ENCODE assay signal across 8 mouse cellular contexts in genomic region chr10:13475121-13475520, GRCm38 (mm10). TPM values are rescaled to one million over a fixed set of nuclear protein-coding genes. Genes with fewer than 3 reads are reported as not detected.
DNase-seq lines count a peak whose midpoint lies in the region; ATAC-seq lines count a peak whose summit lies in the region.

No protein-coding gene starts in this region.

- H3K4me1 ChIP-seq in hindbrain, embryonic 10.5 days (replicated peaks): peaks cover 22% of the 10 kb centered on the region
- peaks cover 15% of the 10 kb centered on the region for H3K4me1 ChIP-seq in hindbrain, embryonic 12.5 days

- DNase-seq in hindbrain, embryonic 10.5 days (ENCODE audit: low spot score): no peak
- DNase-seq in R1 (ENCODE audit: low read depth, low spot score): peak; percentile 23
- DNase-seq in induced T-regulatory cell, adult 2 months (ENCODE audit: low read depth): peak; percentile 44
- DNase-seq in retina, embryonic 14.5 days (ENCODE audit: low spot score): peak; percentile 41
- no peak for DNase-seq in testis, postnatal 14 days (ENCODE audit: low spot score)
- DNase-seq in adipocyte (ENCODE audit: low spot score): no peak

- WGBS in hindbrain, embryonic 10.5 days: 34% methylated on average over 7 of the region's 7 CpGs
- 27% methylated on average over 7 of the region's 7 CpGs for WGBS in hindbrain, embryonic 12.5 days

- H3K4me2 ChIP-seq in hindbrain, embryonic 12.5 days (replicated peaks): no peak overlapping the region

- H3K9me3 ChIP-seq in hindbrain, embryonic 10.5 days: no peaks in the 10 kb centered on the region
- no peaks in the 10 kb centered on the region for H3K9me3 ChIP-seq in hindbrain, embryonic 12.5 days (replicated peaks)

- H3K4me3 ChIP-seq in hindbrain, embryonic 10.5 days: peak overlapping the region; percentile 84
- H3K4me3 ChIP-seq in hindbrain, embryonic 12.5 days: no peak overlapping the region

- H3K27me3 ChIP-seq in hindbrain, embryonic 10.5 days (ENCODE audit: insufficient read depth, poor library complexity, severe bottlenecking): peaks cover 58% of the 10 kb centered on the region
- peaks cover 44% of the 10 kb centered on the region for H3K27me3 ChIP-seq in hindbrain, embryonic 12.5 days

- ATAC-seq in hindbrain, embryonic 12.5 days (ENCODE audit: low FRiP score): no peak
- no peak for ATAC-seq in cerebellum, adult (ENCODE audit: insufficient number of reproducible peaks, low FRiP score, low TSS enrichment)

- no peak overlapping the region for H3K9ac ChIP-seq in hindbrain, embryonic 12.5 days

- H3K27ac ChIP-seq in hindbrain, embryonic 10.5 days: no peak overlapping the region
- no peak overlapping the region for H3K27ac ChIP-seq in hindbrain, embryonic 12.5 days

- H3K36me3 ChIP-seq in hindbrain, embryonic 10.5 days: no peaks in the 10 kb centered on the region
- no peaks in the 10 kb centered on the region for H3K36me3 ChIP-seq in hindbrain, embryonic 12.5 days

RNA-seq across cellular contexts. Expression of gene Phactr2, which starts 0.9 kb away (rescaled TPM):
- 10.7 and 11.0 TPM in 2 replicates for polyA plus RNA-seq in hindbrain, embryonic 10.5 days (2016; fragmentation: Nextera tagmentation; extraction: Ambion mirVana)
- polyA plus RNA-seq in hindbrain, embryonic 12.5 days (2016; fragmentation: Nextera tagmentation; extraction: Ambion mirVana): 14.5 and 16.0 TPM in 2 replicates

RNA-seq across cellular contexts. Expression of gene Fuca2, which starts 24.2 kb away (rescaled TPM):
- 20.4 and 23.4 TPM in 2 replicates for polyA plus RNA-seq in hindbrain, embryonic 10.5 days (2016; fragmentation: Nextera tagmentation; extraction: Ambion mirVana)
- polyA plus RNA-seq in hindbrain, embryonic 12.5 days (2016; fragmentation: Nextera tagmentation; extraction: Ambion mirVana): 30.9 and 31.5 TPM in 2 replicates

Comparison
In these comparisons a context has a peak if more than half of its experiments do, and no peak if none do; other contexts are left out.
1. DNase-seq: peak in R1 (single experiment), induced T-regulatory cell, adult 2 months (single experiment) and retina, embryonic 14.5 days (single experiment); none in hindbrain, embryonic 10.5 days (single experiment), testis, postnatal 14 days (single experiment) and adipocyte (single experiment).